Mouse (Mus musculus) liver, adult 2 months (tissue): Measurements from ENCODE around the gene Fgfr2. TPM values are rescaled to one million over a fixed set of nuclear protein-coding genes. Genes with fewer than 3 reads are reported as not detected.

Source experiments
- DNase-seq: peaks from one replicate; pipeline ENCODE4 v3.0.0-alpha.2; 2011; ENCODE audit warnings: low read depth, low spot score; ENCODE audit errors: extremely low read depth
- H3K27ac ChIP-seq: fragments of 200-500 bp; replicated peaks from 2 replicates; pipeline ENCODE4 v1.5.1; 2012; ENCODE audit warnings: low read depth, mild to moderate bottlenecking, control low read depth, inconsistent platforms, low read length; ENCODE audit not compliant: insufficient read depth
- H3K27me3 ChIP-seq: fragments of 200-500 bp; 2 replicates; pipeline ENCODE4 v1.6.1; 2012; ENCODE audit warnings: mild to moderate bottlenecking, moderate library complexity, low read length, inconsistent platforms; ENCODE audit not compliant: control insufficient read depth, insufficient read depth
- H3K36me3 ChIP-seq: fragments of 200-500 bp; 2 replicates; pipeline ENCODE4 v1.6.1; 2012; ENCODE audit warnings: low read length, inconsistent platforms; ENCODE audit not compliant: control insufficient read depth, insufficient read depth
- H3K4me1 ChIP-seq: fragments of 200-500 bp; 2 replicates; pipeline ENCODE4 v1.6.1; 2011; ENCODE audit warnings: low read length; ENCODE audit not compliant: control insufficient read depth, insufficient read depth
- H3K4me3 ChIP-seq: fragments of 200-500 bp; 2 replicates; pipeline ENCODE4 v1.5.1; 2011; ENCODE audit warnings: low read depth, mild to moderate bottlenecking, control low read depth, low read length, moderate library complexity; ENCODE audit not compliant: insufficient read depth
- H3K79me2 ChIP-seq: fragments of 200-500 bp; 2 replicates; pipeline ENCODE4 v1.6.1; 2012; ENCODE audit warnings: inconsistent platforms, mild to moderate bottlenecking, low read length, moderate library complexity; ENCODE audit not compliant: control insufficient read depth, insufficient read depth
- H3K9ac ChIP-seq: fragments of 200-500 bp; 2 replicates; pipeline ENCODE4 v1.6.1; 2012; ENCODE audit warnings: low read depth, mild to moderate bottlenecking, control low read depth, inconsistent platforms, low read length
- CTCF ChIP-seq: fragments of 200-500 bp; IDR thresholded peaks from 2 replicates; pipeline ENCODE4 v1.5.1; 2011; ENCODE audit warnings: low read depth, low read length, control low read depth
- POLR2A ChIP-seq: fragments of 200-500 bp; IDR thresholded peaks from 2 replicates; pipeline ENCODE4 v1.6.1; 2011; ENCODE audit warnings: low read length, control low read depth; ENCODE audit not compliant: insufficient read depth; ENCODE audit errors: extremely low read depth
- WGBS: fragments of 180-500 bp; shearing (Covaris S2); methylation state at CpG from one replicate; pipeline ENCODE4 v1.1.7; 2018; 5-methylcytosine and 5-hydroxymethylcytosine counted together
- polyA plus RNA-seq: library from polyadenylated mRNA; depleted of rRNA; stranded (reverse); fragments of >200 nt; gene quantifications from 2 replicates; pipeline ENCODE4 v1.2.3, GENCODE M21; 2012
- total RNA-seq: library from RNA; depleted of rRNA; stranded (reverse); fragments of >200 nt; gene quantifications from 2 replicates; pipeline ENCODE4 v1.2.3, GENCODE M21; 2014

Fgfr2 gene
- total and polyA plus RNA-seq, 2 experiments, result 16.7 to 35.2 TPM

- Histone ChIP-seq H3K9ac (no peak overlapping the region), H3K36me3 (no peaks in the 10 kb centered on the region), H3K27ac (no peak overlapping the region), H3K4me1 (peaks cover 11% of the 10 kb centered on the region), H3K27me3 (no peaks in the 10 kb centered on the region), H3K4me3 (no peak overlapping the region), H3K79me2 (no peaks in the 10 kb centered on the region)
- no peak for TF ChIP-seq CTCF
- no peak for TF ChIP-seq POLR2A
- WGBS, result 88% methylated on average over 4 of the region's 4 CpGs
- no peak for DNase-seq
Observed at GRCm38 (mm10) chr7:133044721-133045120, 78.4 kb downstream of the Fgfr2 start.

GRCm38 (mm10) chr7:133041784-133042183 lies 81.4 kb downstream of the Fgfr2 start:
- no peak for DNase-seq

GRCm38 (mm10) chr7:133040688-133041345 lies 82.3 kb downstream of the Fgfr2 start:
- Histone ChIP-seq H3K27me3 (no peaks in the 10 kb centered on the region), H3K4me1 (peaks cover 6% of the 10 kb centered on the region; the same call in 1 of the 2 replicates), H3K9ac (no peak overlapping the region), H3K79me2 (no peaks in the 10 kb centered on the region), H3K27ac (peak overlapping the region; percentile 58; the same call in 1 of the 2 replicates), H3K4me3 (no peak overlapping the region), H3K36me3 (no peaks in the 10 kb centered on the region)
- WGBS, result 70% methylated on average over 3 of the region's 3 CpGs
- TF ChIP-seq CTCF, result peak; percentile 18; the same call in 1 of the 2 replicates
- no peak for TF ChIP-seq POLR2A
- DNase-seq, result peak; percentile 36

More at GRCm38 (mm10) chr7:133041784-133042183, 81.4 kb downstream of the Fgfr2 start:
- peaks cover 6% of the 10 kb centered on the region; the same call in 1 of the 2 replicates for H3K4me1 ChIP-seq
- H3K9ac ChIP-seq, result no peak overlapping the region
- H3K4me3 ChIP-seq, result no peak overlapping the region
- 68% methylated on average over 3 of the region's 3 CpGs for WGBS
- H3K27ac ChIP-seq, result no peak overlapping the region
- TF ChIP-seq CTCF, result no peak
- TF ChIP-seq POLR2A, result no peak
- no peaks in the 10 kb centered on the region for H3K79me2 ChIP-seq
- H3K27me3 ChIP-seq, result no peaks in the 10 kb centered on the region
- no peaks in the 10 kb centered on the region for H3K36me3 ChIP-seq

GRCm38 (mm10) chr7:133039556-133040255 lies 83.4 kb downstream of the Fgfr2 start:
- TF ChIP-seq CTCF, result no peak
- no peak for TF ChIP-seq POLR2A

GRCm38 (mm10) chr7:133037618-133038017 lies 85.5 kb downstream of the Fgfr2 start:
- no peaks in the 10 kb centered on the region for H3K27me3 ChIP-seq
- H3K36me3 ChIP-seq, result no peaks in the 10 kb centered on the region
- H3K4me1 ChIP-seq, result peaks cover 6% of the 10 kb centered on the region; the same call in 1 of the 2 replicates
- TF ChIP-seq POLR2A (no peak), CTCF (no peak)
- H3K27ac ChIP-seq, result peak overlapping the region; percentile 22; the same call in 1 of the 2 replicates
- H3K9ac ChIP-seq, result no peak overlapping the region
- 71% methylated on average over 4 of the region's 4 CpGs for WGBS
- DNase-seq, result no peak
- H3K79me2 ChIP-seq, result no peaks in the 10 kb centered on the region
- H3K4me3 ChIP-seq, result no peak overlapping the region

More at GRCm38 (mm10) chr7:133039556-133040255, 83.4 kb downstream of the Fgfr2 start:
- no peaks in the 10 kb centered on the region for H3K27me3 ChIP-seq
- peaks cover 6% of the 10 kb centered on the region; the same call in 1 of the 2 replicates for H3K4me1 ChIP-seq
- DNase-seq, result no peak
- no peaks in the 10 kb centered on the region for H3K36me3 ChIP-seq
- WGBS, result 81% methylated on average over 3 of the region's 3 CpGs
- H3K4me3 ChIP-seq, result no peak overlapping the region
- no peak overlapping the region for H3K9ac ChIP-seq
- no peaks in the 10 kb centered on the region for H3K79me2 ChIP-seq
- H3K27ac ChIP-seq, result no peak overlapping the region
